Comparison of ENCODE assay signal across 8 mouse cellular contexts in genomic region chr14:22019252-22019948, GRCm38 (mm10). TPM values are rescaled to one million over a fixed set of nuclear protein-coding genes. Genes with fewer than 3 reads are reported as not detected.
DNase-seq lines count a peak whose midpoint lies in the region; ATAC-seq and TF ChIP-seq lines count a peak whose summit lies in the region.

Lrmda (plus strand) TSS chr14:22019712.

- H3K79me2 ChIP-seq in liver, adult 2 months (ENCODE audit: control insufficient read depth, insufficient read depth, low read length): no peaks in the 10 kb centered on the region

- H3K9me3 ChIP-seq in embryonic facial prominence, embryonic 11.5 days (replicated peaks; ENCODE audit: control insufficient read depth, low read length): no peaks in the 10 kb centered on the region
- no peaks in the 10 kb centered on the region for H3K9me3 ChIP-seq in midbrain, embryonic 16.5 days (replicated peaks; ENCODE audit: control insufficient read depth, low read length, poor library complexity, severe bottlenecking)

- H3K27ac ChIP-seq in embryonic facial prominence, embryonic 11.5 days (replicated peaks; ENCODE audit: low read depth, low read length): no peak within 1 kb of the TSS
- H3K27ac ChIP-seq in liver, adult 2 months (replicated peaks; ENCODE audit: insufficient read depth, low read depth, low read length): peak within 1 kb of the TSS; percentile 75
- H3K27ac ChIP-seq in midbrain, embryonic 16.5 days (ENCODE audit: low read length): no peak within 1 kb of the TSS

- TF ChIP-seq POLR2A in liver, adult 2 months (IDR thresholded peaks at IDR 0.05; ENCODE audit: extremely low read depth, insufficient read depth, low read length): no peak

- H3K4me2 ChIP-seq in embryonic facial prominence, embryonic 11.5 days (ENCODE audit: low read depth, low read length): peak within 1 kb of the TSS; percentile 78
- peak within 1 kb of the TSS; percentile 74 for H3K4me2 ChIP-seq in midbrain, embryonic 16.5 days (ENCODE audit: low read length)

- ATAC-seq in embryonic facial prominence, embryonic 11.5 days (replicated peaks; ENCODE audit: insufficient number of reproducible peaks, low FRiP score, low TSS enrichment, low read depth): peak; percentile 44; the same call in 1 of the 2 replicates
- ATAC-seq in midbrain, embryonic 16.5 days: peak; percentile 70; the same call in 1 of the 2 replicates
- no peak for ATAC-seq in erythroid progenitor cell, adult 5-6 weeks (replicated peaks; ENCODE audit: low FRiP score, poor library complexity, severe bottlenecking)

- no peaks in the 10 kb centered on the region for H3K36me3 ChIP-seq in embryonic facial prominence, embryonic 11.5 days (replicated peaks; ENCODE audit: control insufficient read depth, insufficient read depth, low read depth, low read length)
- H3K36me3 ChIP-seq in liver, adult 2 months (ENCODE audit: control insufficient read depth, insufficient read depth, low read length): no peaks in the 10 kb centered on the region
- H3K36me3 ChIP-seq in midbrain, embryonic 16.5 days (ENCODE audit: control insufficient read depth, insufficient read depth, low read length): no peaks in the 10 kb centered on the region

- 4% methylated on average over 33 of the region's 33 CpGs for WGBS in embryonic facial prominence, embryonic 11.5 days
- under 1% methylated on average over 33 of the region's 33 CpGs for WGBS in liver, adult 2 months
- 3% methylated on average over 30 of the region's 33 CpGs for WGBS in midbrain, embryonic 16.5 days

- H3K9ac ChIP-seq in embryonic facial prominence, embryonic 11.5 days (replicated peaks; ENCODE audit: low read length): peak within 1 kb of the TSS; percentile 47; the same call in 1 of the 2 replicates
- peak within 1 kb of the TSS; percentile 73 for H3K9ac ChIP-seq in liver, adult 2 months (ENCODE audit: low read depth, low read length)
- peak within 1 kb of the TSS; percentile 45; the same call in 1 of the 2 replicates for H3K9ac ChIP-seq in midbrain, embryonic 16.5 days (ENCODE audit: low read depth, low read length)

- peak within 1 kb of the TSS; percentile 32 for H3K4me3 ChIP-seq in embryonic facial prominence, embryonic 11.5 days (ENCODE audit: low read depth, low read length)
- peak within 1 kb of the TSS; percentile 58 for H3K4me3 ChIP-seq in liver, adult 2 months (ENCODE audit: insufficient read depth, low read depth, low read length)
- H3K4me3 ChIP-seq in midbrain, embryonic 16.5 days (ENCODE audit: low read depth, low read length): peak within 1 kb of the TSS; percentile 37

- H3K4me1 ChIP-seq in embryonic facial prominence, embryonic 11.5 days (ENCODE audit: control insufficient read depth, insufficient read depth, low read length): no peaks in the 10 kb centered on the region
- no peaks in the 10 kb centered on the region; the same call in 1 of the 2 replicates for H3K4me1 ChIP-seq in liver, adult 2 months (ENCODE audit: control insufficient read depth, insufficient read depth, low read length)
- peaks cover 8% of the 10 kb centered on the region; the same call in 1 of the 2 replicates for H3K4me1 ChIP-seq in midbrain, embryonic 16.5 days (ENCODE audit: control insufficient read depth, insufficient read depth, low read length)

- H3K27me3 ChIP-seq in embryonic facial prominence, embryonic 11.5 days (ENCODE audit: control insufficient read depth, insufficient read depth, low read length): peaks cover 2% of the 10 kb centered on the region
- H3K27me3 ChIP-seq in liver, adult 2 months (ENCODE audit: control insufficient read depth, insufficient read depth, low read length): no peaks in the 10 kb centered on the region
- peaks cover 9% of the 10 kb centered on the region for H3K27me3 ChIP-seq in midbrain, embryonic 16.5 days (ENCODE audit: control insufficient read depth, insufficient read depth, low read depth, low read length)

- DNase-seq in adrenal gland, postnatal 14 days: peak; percentile 89
- DNase-seq in embryonic facial prominence, embryonic 11.5 days (ENCODE audit: low spot score): peak; percentile 56
- DNase-seq in heart, adult 9 months (ENCODE audit: low spot score in 2 of 2): peak; percentile 78 to 85
- DNase-seq in kidney, adult 9 months: peak; percentile 86
- peak; percentile 69 for DNase-seq in liver, adult 2 months (ENCODE audit: extremely low read depth, low read depth, low spot score)
- peak; percentile 33 to 63 for DNase-seq in spleen, postnatal 10 days (ENCODE audit: low spot score in 2 of 2)

- no peak for TF ChIP-seq CTCF in liver, adult 2 months (IDR thresholded peaks at IDR 0.05; ENCODE audit: low read depth, low read length)

RNA-seq across cellular contexts. Expression of gene Lrmda, which starts in this region (rescaled TPM):
- 3.8 and 4.2 TPM in 2 replicates for total RNA-seq in adrenal gland, postnatal 14 days (2021)
- 0.22 TPM in 1 of 2 replicates, not detected in the other for polyA plus RNA-seq in embryonic facial prominence, embryonic 11.5 days (2014; fragmentation: Nextera tagmentation; extraction: Ambion mirVana)
- total RNA-seq in liver, adult 2 months (2014; rRNA removed): 0.18 and 0.20 TPM in 2 replicates
- 0.09 and 0.50 TPM in 2 replicates for polyA plus RNA-seq in liver, adult 2 months (2012; rRNA removed)
- 0.34 TPM in 1 of 2 replicates, not detected in the other for polyA plus RNA-seq in midbrain, embryonic 16.5 days (2015; fragmentation: Nextera tagmentation; extraction: Ambion mirVana)
- 12.2 TPM in 1 of 2 replicates, not detected in the other for total RNA-seq in erythroid progenitor cell, adult 5-6 weeks (2015; ENCODE audit: low replicate concordance)
- not detected in 2 replicates for total RNA-seq in erythroid progenitor cell, adult 5-6 weeks (2017; ENCODE audit: low replicate concordance)

Comparison
In these comparisons a context has a peak if more than half of its experiments do, and no peak if none do; other contexts are left out.
1. Peak in DNase-seq, ATAC-seq, H3K4me3 ChIP-seq, H3K9ac ChIP-seq and H3K4me2 ChIP-seq in embryonic facial prominence, embryonic 11.5 days; RNA of the gene not detected or under 1 TPM.
2. Peak in DNase-seq, H3K4me3 ChIP-seq, H3K27ac ChIP-seq and H3K9ac ChIP-seq in liver, adult 2 months; RNA of the gene not detected or under 1 TPM.
3. Peak in ATAC-seq, H3K4me3 ChIP-seq, H3K9ac ChIP-seq and H3K4me2 ChIP-seq in midbrain, embryonic 16.5 days; RNA of the gene not detected or under 1 TPM.